Mouse (Mus musculus): ENCODE results near the gene Lnx1. TPM values are rescaled to one million over a fixed set of nuclear protein-coding genes. Genes with fewer than 3 reads are reported as not detected.
A peak's percentile ranks its signal among the peaks of the same experiment; 100 is the strongest.

Lnx1 gene
- polyA plus RNA-seq, 1 experiment from 2014 or later = 3.2 TPM

DNA sequence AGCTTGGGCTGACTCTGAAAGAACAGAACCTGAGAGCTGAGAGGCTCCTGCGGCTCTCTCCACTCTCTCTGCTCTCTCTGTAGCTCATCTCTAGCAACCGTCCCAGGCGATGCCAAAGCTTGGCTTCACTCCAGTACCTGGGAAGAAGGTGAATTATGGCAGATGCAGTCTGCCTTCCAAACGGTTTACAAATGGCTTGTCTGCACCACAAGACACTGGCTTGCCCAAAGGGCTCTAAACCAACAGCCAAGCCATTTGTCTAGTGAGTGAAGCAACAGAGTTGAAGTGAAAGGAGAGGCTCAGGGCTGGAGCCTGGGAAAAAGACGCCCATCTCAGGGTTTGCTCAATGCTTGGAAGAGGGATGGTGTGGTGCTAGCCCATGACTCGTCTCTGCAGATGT lies 25.5 kb upstream of the Lnx1 start:
- Histone ChIP-seq H3K4me1 (ENCODE audit: insufficient read depth, low read length) (no peaks in the 10 kb centered on the region), H3K9me3 (ENCODE audit: low read length) (no peaks in the 10 kb centered on the region), H3K27me3 (ENCODE audit: insufficient read depth, low read length) (no peaks in the 10 kb centered on the region), H3K4me2 (replicated peaks; ENCODE audit: low read depth, low read length) (no peak overlapping the region), H3K27ac (ENCODE audit: low read length) (no peak overlapping the region), H3K9ac (replicated peaks; ENCODE audit: low read length) (no peak overlapping the region), H3K4me3 (ENCODE audit: low read length) (no peak overlapping the region), H3K36me3 (ENCODE audit: insufficient read depth, low read length) (no peaks in the 10 kb centered on the region)
- no peak for ATAC-seq (ENCODE audit: low FRiP score, low TSS enrichment)
- WGBS = 57% methylated on average over 6 of the region's 6 CpGs

DNA sequence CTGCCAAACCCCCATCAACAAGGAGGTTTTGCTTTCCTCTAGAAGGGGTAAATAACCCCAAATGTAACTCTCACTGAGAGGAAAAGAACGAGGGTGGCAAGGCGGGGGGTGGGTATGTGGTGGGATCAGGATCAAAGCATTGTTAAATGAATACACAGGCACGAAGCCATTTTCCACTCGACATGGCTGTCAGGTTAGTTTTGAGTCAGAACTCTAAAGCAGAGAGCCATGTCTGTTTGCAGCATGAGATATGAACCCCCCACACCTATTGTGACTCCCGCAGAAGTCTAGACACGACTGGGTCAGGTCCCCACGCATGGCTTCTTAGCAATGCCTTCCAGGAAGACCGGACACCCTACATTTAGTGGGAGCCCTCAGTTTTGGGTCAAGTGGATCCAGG lies 24.6 kb upstream of the Lnx1 start:
- WGBS = 71% methylated on average over 8 of the region's 8 CpGs

DNA sequence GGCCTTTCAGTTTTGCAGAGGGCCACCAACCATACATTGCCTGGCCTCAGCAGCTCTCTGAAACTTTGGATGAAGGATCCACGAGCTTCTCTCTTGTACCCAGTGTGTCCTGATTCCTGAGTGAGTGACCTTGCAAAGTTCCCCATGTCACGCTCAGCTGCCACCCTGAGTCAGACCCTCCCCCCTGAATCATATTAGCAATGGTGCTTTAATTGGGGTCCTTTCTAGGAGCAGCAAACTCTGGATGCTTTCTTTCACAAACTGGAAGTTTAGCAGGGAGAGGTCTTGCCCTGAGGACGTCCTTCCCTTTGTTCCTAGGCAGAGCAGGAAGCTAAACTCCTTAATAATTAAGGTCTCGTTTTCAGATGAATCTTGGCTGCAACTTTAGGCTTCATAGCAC lies 22.8 kb upstream of the Lnx1 start:
- WGBS = 36% methylated on average over 4 of the region's 4 CpGs
- Histone ChIP-seq H3K27me3 (ENCODE audit: insufficient read depth, low read length) (no peaks in the 10 kb centered on the region), H3K9me3 (ENCODE audit: low read length) (no peaks in the 10 kb centered on the region), H3K4me1 (ENCODE audit: insufficient read depth, low read length) (no peaks in the 10 kb centered on the region), H3K4me3 (ENCODE audit: low read length) (no peak overlapping the region), H3K27ac (ENCODE audit: low read length) (no peak overlapping the region), H3K36me3 (ENCODE audit: insufficient read depth, low read length) (no peaks in the 10 kb centered on the region), H3K9ac (replicated peaks; ENCODE audit: low read length) (no peak overlapping the region), H3K4me2 (replicated peaks; ENCODE audit: low read depth, low read length) (no peak overlapping the region)
- ATAC-seq (ENCODE audit: low FRiP score, low TSS enrichment) = no peak

More for the DNA sequence above, 24.6 kb upstream of the Lnx1 start:
- ATAC-seq (ENCODE audit: low FRiP score, low TSS enrichment) = no peak
- no peaks in the 10 kb centered on the region for H3K9me3 ChIP-seq (ENCODE audit: low read length)
- H3K4me1 ChIP-seq (ENCODE audit: insufficient read depth, low read length) = no peaks in the 10 kb centered on the region
- H3K36me3 ChIP-seq (ENCODE audit: insufficient read depth, low read length) = no peaks in the 10 kb centered on the region
- H3K4me2 ChIP-seq (replicated peaks; ENCODE audit: low read depth, low read length) = no peak overlapping the region
- no peaks in the 10 kb centered on the region for H3K27me3 ChIP-seq (ENCODE audit: insufficient read depth, low read length)
- no peak overlapping the region for H3K4me3 ChIP-seq (ENCODE audit: low read length)
- no peak overlapping the region for H3K27ac ChIP-seq (ENCODE audit: low read length)
- H3K9ac ChIP-seq (replicated peaks; ENCODE audit: low read length) = no peak overlapping the region

DNA sequence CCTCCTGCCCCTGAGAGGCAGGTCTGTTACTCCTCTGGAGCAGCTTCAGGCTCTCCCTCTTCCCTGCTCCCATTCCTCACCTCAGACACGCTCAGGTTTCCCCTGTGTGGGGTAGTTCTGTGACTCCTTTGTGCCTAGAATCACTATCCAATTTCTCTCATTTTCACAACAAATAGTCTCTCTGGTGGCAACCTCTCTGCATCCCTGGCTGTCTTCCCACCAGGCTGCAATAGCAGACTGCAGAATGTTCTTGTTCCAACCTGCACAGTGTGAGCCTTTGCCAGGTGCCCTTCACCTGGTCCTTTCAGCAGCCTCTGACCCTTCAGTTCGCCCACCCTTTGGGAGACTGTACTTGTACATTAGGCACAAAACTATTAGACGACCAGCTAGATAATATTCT lies 19.1 kb upstream of the Lnx1 start:
- no peak overlapping the region for H3K27ac ChIP-seq (ENCODE audit: low read length)
- WGBS = 65% methylated on average over 3 of the region's 3 CpGs
- ATAC-seq (ENCODE audit: low FRiP score, low TSS enrichment) = no peak
- no peak overlapping the region for H3K4me3 ChIP-seq (ENCODE audit: low read length)
- H3K27me3 ChIP-seq (ENCODE audit: insufficient read depth, low read length) = no peaks in the 10 kb centered on the region
- H3K9ac ChIP-seq (replicated peaks; ENCODE audit: low read length) = no peak overlapping the region
- H3K9me3 ChIP-seq (ENCODE audit: low read length) = no peaks in the 10 kb centered on the region
- H3K36me3 ChIP-seq (ENCODE audit: insufficient read depth, low read length) = no peaks in the 10 kb centered on the region
- no peaks in the 10 kb centered on the region for H3K4me1 ChIP-seq (ENCODE audit: insufficient read depth, low read length)
- H3K4me2 ChIP-seq (replicated peaks; ENCODE audit: low read depth, low read length) = no peak overlapping the region

DNA sequence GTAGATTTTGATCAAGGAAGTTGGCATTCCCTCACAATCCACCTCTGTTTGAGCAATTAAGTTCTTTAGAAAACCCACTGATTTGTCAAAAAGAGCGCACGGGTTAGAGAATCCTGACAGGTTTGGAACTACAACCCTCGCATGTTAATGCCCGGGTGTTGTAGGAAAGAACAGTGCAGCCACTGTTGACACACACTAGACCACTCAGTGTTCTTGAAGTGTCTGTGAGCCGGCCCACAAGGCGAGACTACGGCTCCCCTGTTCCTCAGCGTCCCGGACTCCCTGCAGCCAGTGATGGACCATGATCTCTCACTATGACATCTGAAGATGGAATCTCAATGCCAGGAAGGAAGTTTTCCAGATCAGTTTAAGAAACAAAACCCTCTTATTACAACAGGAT lies 17.9 kb upstream of the Lnx1 start:
- ATAC-seq (ENCODE audit: low FRiP score, low TSS enrichment) = no peak
- H3K9me3 ChIP-seq (ENCODE audit: low read length) = no peaks in the 10 kb centered on the region
- H3K36me3 ChIP-seq (ENCODE audit: insufficient read depth, low read length) = no peaks in the 10 kb centered on the region
- no peak overlapping the region for H3K4me3 ChIP-seq (ENCODE audit: low read length)
- H3K9ac ChIP-seq (replicated peaks; ENCODE audit: low read length) = no peak overlapping the region
- 72% methylated on average over 9 of the region's 9 CpGs for WGBS
- no peaks in the 10 kb centered on the region for H3K27me3 ChIP-seq (ENCODE audit: insufficient read depth, low read length)
- H3K27ac ChIP-seq (ENCODE audit: low read length) = no peak overlapping the region
- H3K4me2 ChIP-seq (replicated peaks; ENCODE audit: low read depth, low read length) = no peak overlapping the region
- no peaks in the 10 kb centered on the region for H3K4me1 ChIP-seq (ENCODE audit: insufficient read depth, low read length)

DNA sequence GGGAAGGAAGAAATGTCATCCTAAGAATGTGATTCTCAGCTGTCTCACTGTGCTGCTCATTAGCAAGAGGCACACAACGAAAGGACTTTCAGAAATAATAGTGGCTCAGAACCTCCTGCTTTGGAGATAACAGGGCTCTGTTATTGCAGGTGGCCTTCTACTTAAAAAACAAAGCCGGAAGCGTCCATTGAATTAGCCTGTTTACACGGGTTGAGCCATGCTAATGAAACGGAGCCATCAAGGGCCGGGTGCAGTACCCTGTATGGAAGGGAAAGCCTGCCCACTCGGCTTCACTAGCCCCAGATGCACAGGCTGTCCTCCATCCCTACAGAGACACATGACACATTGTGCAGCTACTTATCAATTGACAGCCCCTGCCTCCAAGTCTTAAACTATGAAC lies 13.5 kb upstream of the Lnx1 start:
- Histone ChIP-seq H3K9me3 (ENCODE audit: low read length) (no peaks in the 10 kb centered on the region), H3K36me3 (ENCODE audit: insufficient read depth, low read length) (no peaks in the 10 kb centered on the region), H3K9ac (replicated peaks; ENCODE audit: low read length) (no peak overlapping the region), H3K4me3 (ENCODE audit: low read length) (no peak overlapping the region), H3K27me3 (ENCODE audit: insufficient read depth, low read length) (no peaks in the 10 kb centered on the region), H3K4me1 (ENCODE audit: insufficient read depth, low read length) (no peaks in the 10 kb centered on the region), H3K27ac (ENCODE audit: low read length) (no peak overlapping the region), H3K4me2 (replicated peaks; ENCODE audit: low read depth, low read length) (no peak overlapping the region)
- WGBS = 29% methylated on average over 7 of the region's 7 CpGs
- ATAC-seq (ENCODE audit: low FRiP score, low TSS enrichment) = no peak

DNA sequence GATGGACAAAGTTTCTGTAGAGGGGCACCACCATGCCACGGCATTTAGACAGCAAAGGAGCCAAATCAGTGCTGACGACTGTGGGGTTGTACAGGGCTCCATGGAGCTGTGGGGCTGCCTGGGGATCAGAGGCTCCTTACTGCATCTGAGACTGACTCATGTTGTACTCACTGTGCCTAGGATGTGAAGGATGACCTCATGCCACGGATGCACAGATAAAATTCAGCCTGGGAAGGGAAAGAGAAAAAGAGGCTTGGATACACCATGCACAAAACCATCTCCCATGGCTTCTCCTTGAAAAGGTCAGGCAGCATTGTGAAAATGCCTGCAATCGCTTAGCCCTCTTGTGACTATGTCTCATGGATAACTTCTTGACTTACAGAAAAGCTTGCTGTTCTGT lies 10.1 kb upstream of the Lnx1 start:
- WGBS = 81% methylated on average over 4 of the region's 4 CpGs
- H3K4me2 ChIP-seq (replicated peaks; ENCODE audit: low read depth, low read length) = no peak overlapping the region
- H3K9me3 ChIP-seq (ENCODE audit: low read length) = no peaks in the 10 kb centered on the region
- no peak overlapping the region for H3K27ac ChIP-seq (ENCODE audit: low read length)
- no peaks in the 10 kb centered on the region for H3K4me1 ChIP-seq (ENCODE audit: insufficient read depth, low read length)
- no peaks in the 10 kb centered on the region for H3K27me3 ChIP-seq (ENCODE audit: insufficient read depth, low read length)
- H3K4me3 ChIP-seq (ENCODE audit: low read length) = no peak overlapping the region
- no peaks in the 10 kb centered on the region for H3K36me3 ChIP-seq (ENCODE audit: insufficient read depth, low read length)
- no peak for ATAC-seq (ENCODE audit: low FRiP score, low TSS enrichment)
- H3K9ac ChIP-seq (replicated peaks; ENCODE audit: low read length) = no peak overlapping the region

DNA sequence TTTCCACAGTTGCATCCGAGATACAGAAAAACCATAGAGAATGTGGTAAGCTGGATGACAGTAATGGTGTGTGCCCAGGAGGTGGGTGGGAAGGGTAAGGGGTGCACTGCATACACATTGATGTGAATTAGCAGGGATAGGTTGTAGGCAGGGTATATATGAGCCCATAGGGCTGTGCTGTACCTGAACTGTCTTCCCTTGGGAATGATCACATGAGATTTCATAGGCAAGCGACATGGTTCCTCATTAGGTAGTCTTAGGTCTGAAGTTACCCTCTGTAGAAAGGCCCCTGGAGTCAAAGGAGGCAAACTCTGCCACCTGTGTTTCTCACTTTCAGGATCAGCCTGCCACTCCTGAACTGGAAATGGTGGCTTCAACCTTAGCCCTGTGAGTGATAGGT lies 9.3 kb upstream of the Lnx1 start:
- Histone ChIP-seq H3K9me3 (ENCODE audit: low read length) (no peaks in the 10 kb centered on the region), H3K36me3 (ENCODE audit: insufficient read depth, low read length) (no peaks in the 10 kb centered on the region), H3K4me3 (ENCODE audit: low read length) (no peak overlapping the region), H3K27ac (ENCODE audit: low read length) (no peak overlapping the region), H3K4me1 (ENCODE audit: insufficient read depth, low read length) (no peaks in the 10 kb centered on the region), H3K4me2 (replicated peaks; ENCODE audit: low read depth, low read length) (no peak overlapping the region), H3K9ac (replicated peaks; ENCODE audit: low read length) (no peak overlapping the region), H3K27me3 (ENCODE audit: insufficient read depth, low read length) (no peaks in the 10 kb centered on the region)
- 95% methylated on average over 2 of the region's 2 CpGs for WGBS
- no peak for ATAC-seq (ENCODE audit: low FRiP score, low TSS enrichment)

DNA sequence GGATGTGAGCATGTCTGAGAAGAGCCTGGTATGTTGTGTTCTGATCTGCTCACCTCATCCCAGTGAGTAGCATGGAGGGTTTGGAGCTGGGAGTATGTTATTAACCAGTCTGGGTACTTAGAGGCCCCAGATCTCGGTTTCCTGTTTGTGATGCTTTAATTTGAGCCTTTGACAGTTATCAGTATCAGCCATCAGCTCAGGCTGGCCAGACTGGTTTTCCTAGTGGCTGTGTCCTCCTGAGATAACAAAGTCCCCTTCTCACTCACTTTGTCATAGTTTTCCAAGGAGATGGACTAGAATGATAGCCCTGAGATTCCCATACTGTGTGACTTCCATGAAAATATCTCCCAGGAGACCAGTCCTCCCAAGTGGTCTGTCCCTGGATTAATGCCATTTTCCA lies 8.3 kb upstream of the Lnx1 start:
- WGBS = 73% methylated on average over 1 of the region's 1 CpGs
- no peak overlapping the region for H3K9ac ChIP-seq (replicated peaks; ENCODE audit: low read length)
- no peaks in the 10 kb centered on the region for H3K36me3 ChIP-seq (ENCODE audit: insufficient read depth, low read length)
- no peak overlapping the region for H3K4me2 ChIP-seq (replicated peaks; ENCODE audit: low read depth, low read length)
- no peaks in the 10 kb centered on the region for H3K4me1 ChIP-seq (ENCODE audit: insufficient read depth, low read length)
- no peak for ATAC-seq (ENCODE audit: low FRiP score, low TSS enrichment)
- no peak overlapping the region for H3K27ac ChIP-seq (ENCODE audit: low read length)
- H3K27me3 ChIP-seq (ENCODE audit: insufficient read depth, low read length) = no peaks in the 10 kb centered on the region
- H3K9me3 ChIP-seq (ENCODE audit: low read length) = no peaks in the 10 kb centered on the region
- no peak overlapping the region for H3K4me3 ChIP-seq (ENCODE audit: low read length)

DNA sequence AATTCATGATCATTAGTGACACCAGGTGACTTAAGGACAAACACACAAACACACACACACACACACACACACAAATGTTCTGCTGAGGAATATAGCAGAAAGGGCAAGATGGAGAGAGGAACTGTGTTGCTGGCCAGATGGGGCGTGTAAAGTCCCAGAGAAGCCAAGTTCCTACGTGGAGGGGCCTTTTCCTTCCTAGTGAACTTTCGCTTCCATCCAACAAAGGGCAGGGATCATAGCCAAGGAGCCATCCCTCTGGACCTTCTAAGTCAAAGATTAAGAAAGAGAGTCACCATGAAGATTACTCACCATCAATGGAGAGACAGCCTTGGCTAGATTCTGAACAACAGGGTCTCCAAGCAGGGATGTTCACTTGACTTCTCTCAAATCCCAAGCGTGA lies 7.5 kb upstream of the Lnx1 start:
- H3K9ac ChIP-seq (replicated peaks; ENCODE audit: low read length) = no peak overlapping the region
- WGBS = 88% methylated on average over 4 of the region's 4 CpGs

DNA sequence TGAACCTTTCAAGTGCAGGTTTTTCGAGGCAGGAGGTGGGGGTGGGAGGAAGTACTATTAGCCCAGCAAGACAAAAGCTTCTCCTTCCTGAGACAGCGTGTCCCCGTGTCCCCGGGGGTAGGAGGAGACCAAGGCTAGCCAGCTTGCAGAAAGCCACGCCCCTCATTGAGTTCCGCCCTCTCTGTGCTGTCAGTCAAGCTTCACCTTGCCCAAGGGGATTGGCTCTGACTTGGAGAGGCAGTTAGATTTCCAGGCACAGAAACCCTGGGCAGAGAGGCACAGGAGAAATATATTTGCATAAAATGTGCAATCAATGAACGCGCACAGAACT lies 1.7 kb upstream of the Lnx1 start:
- Histone ChIP-seq H3K4me3 (ENCODE audit: low read length) (peak overlapping the region; percentile 52), H3K27me3 (ENCODE audit: insufficient read depth, low read length) (no peaks in the 10 kb centered on the region), H3K9me3 (ENCODE audit: low read length) (no peaks in the 10 kb centered on the region), H3K36me3 (ENCODE audit: insufficient read depth, low read length) (no peaks in the 10 kb centered on the region), H3K27ac (ENCODE audit: low read length) (0 out of 2 replicates have a peak overlapping the region, but pooled peaks have one; percentile 50), H3K4me1 (ENCODE audit: insufficient read depth, low read length) (peaks cover 12% of the 10 kb centered on the region), H3K9ac (replicated peaks; ENCODE audit: low read length) (peak overlapping the region; percentile 57), H3K4me2 (replicated peaks; ENCODE audit: low read depth, low read length) (peak overlapping the region; percentile 57)
- ATAC-seq (ENCODE audit: low FRiP score, low TSS enrichment) = peak; percentile 97
- under 1% methylated on average over 8 of the region's 8 CpGs for WGBS

More for the DNA sequence above, 7.5 kb upstream of the Lnx1 start:
- Histone ChIP-seq H3K9me3 (ENCODE audit: low read length) (no peaks in the 10 kb centered on the region), H3K36me3 (ENCODE audit: insufficient read depth, low read length) (no peaks in the 10 kb centered on the region), H3K27me3 (ENCODE audit: insufficient read depth, low read length) (no peaks in the 10 kb centered on the region), H3K4me1 (ENCODE audit: insufficient read depth, low read length) (no peaks in the 10 kb centered on the region), H3K27ac (ENCODE audit: low read length) (no peak overlapping the region), H3K4me2 (replicated peaks; ENCODE audit: low read depth, low read length) (no peak overlapping the region), H3K4me3 (ENCODE audit: low read length) (no peak overlapping the region)
- ATAC-seq (ENCODE audit: low FRiP score, low TSS enrichment) = no peak

Measured in kidney, embryonic 16.5 days (tissue).